Mouse (Mus musculus) forebrain, embryonic 11.5 days (tissue): ENCODE results near the gene Akain1. TPM values are rescaled to one million over a fixed set of nuclear protein-coding genes. Genes with fewer than 3 reads are reported as not detected.

ENCODE experiments used
- polyA plus RNA-seq: library from polyadenylated mRNA; unstranded; fragments of >200 nt; fragmentation: Nextera tagmentation; extraction: Ambion mirVana; gene quantifications from 2 replicates; pipeline ENCODE4 v1.2.1, GENCODE M21; 2014

The Akain1 gene
- polyA plus RNA-seq, 1 experiment from 2014 or later = 0.08 TPM

Other genes with a start within 250 kb of the Akain1 start
- gene Zbtb14, start 56.3 kb upstream of the Akain1 start, polyA plus RNA-seq = 39.6 TPM in 2 replicates